Mouse (Mus musculus): ENCODE data around the gene Acvr2b. TPM values are rescaled to one million over a fixed set of nuclear protein-coding genes. Genes with fewer than 3 reads are reported as not detected.

Acvr2b gene
- polyA plus RNA-seq, 1 experiment from 2014 or later: 6.3 TPM

GRCm38 (mm10) chr9:119402253-119403235 is 626 bp downstream of the Acvr2b start:
- WGBS: under 1% methylated on average over 124 of the region's 127 CpGs
- Histone ChIP-seq H3K9ac (ENCODE audit: low read depth, low read length) (peak overlapping the region; percentile 93), H3K36me3 (ENCODE audit: control insufficient read depth, insufficient read depth, low read length) (no peaks in the 10 kb centered on the region), H3K27ac (ENCODE audit: low read length) (peak overlapping the region; percentile 93), H3K27me3 (replicated peaks; ENCODE audit: control insufficient read depth, insufficient read depth, low read length) (no peaks in the 10 kb centered on the region), H3K4me3 (ENCODE audit: low read length) (peak overlapping the region; percentile 77), H3K9me3 (ENCODE audit: control insufficient read depth, low read length) (no peaks in the 10 kb centered on the region), H3K4me2 (ENCODE audit: low read depth, low read length) (peak overlapping the region; percentile 98), H3K4me1 (ENCODE audit: control insufficient read depth, insufficient read depth, low read length) (peaks cover 14% of the 10 kb centered on the region)
- ATAC-seq: 0 out of 2 replicates have a peak, but pooled peaks have one; percentile 9

- Histone ChIP-seq H3K27ac (ENCODE audit: low read length) (peak overlapping the region; percentile 93; the same call in 1 of the 2 replicates), H3K4me3 (ENCODE audit: low read length) (peak overlapping the region; percentile 77), H3K36me3 (ENCODE audit: control insufficient read depth, insufficient read depth, low read length) (no peaks in the 10 kb centered on the region), H3K4me2 (ENCODE audit: low read depth, low read length) (peak overlapping the region; percentile 98), H3K9ac (ENCODE audit: low read depth, low read length) (peak overlapping the region; percentile 93), H3K4me1 (ENCODE audit: control insufficient read depth, insufficient read depth, low read length) (peaks cover 14% of the 10 kb centered on the region), H3K9me3 (ENCODE audit: control insufficient read depth, low read length) (no peaks in the 10 kb centered on the region), H3K27me3 (replicated peaks; ENCODE audit: control insufficient read depth, insufficient read depth, low read length) (no peaks in the 10 kb centered on the region)
- ATAC-seq: peak; percentile 16; the same call in 1 of the 2 replicates
- WGBS: 0% methylated on average over 26 of the region's 26 CpGs
These were observed 1.3 kb downstream of the Acvr2b start for GRCm38 (mm10) chr9:119403236-119403641.

- Histone ChIP-seq H3K4me2 (ENCODE audit: low read depth, low read length) (peak overlapping the region; percentile 98; the same call in 1 of the 2 replicates), H3K27me3 (replicated peaks; ENCODE audit: control insufficient read depth, insufficient read depth, low read length) (no peaks in the 10 kb centered on the region), H3K9ac (ENCODE audit: low read depth, low read length) (no peak overlapping the region; the same call in 1 of the 2 replicates), H3K4me1 (ENCODE audit: control insufficient read depth, insufficient read depth, low read length) (peaks cover 18% of the 10 kb centered on the region), H3K27ac (ENCODE audit: low read length) (no peak overlapping the region), H3K36me3 (ENCODE audit: control insufficient read depth, insufficient read depth, low read length) (no peaks in the 10 kb centered on the region), H3K9me3 (ENCODE audit: control insufficient read depth, low read length) (no peaks in the 10 kb centered on the region), H3K4me3 (ENCODE audit: low read length) (peak overlapping the region; percentile 77; the same call in 1 of the 2 replicates)
- 74% methylated on average over 5 of the region's 5 CpGs for WGBS
- ATAC-seq: no peak
These were observed 2.2 kb downstream of the Acvr2b start for GRCm38 (mm10) chr9:119404090-119404489.

GRCm38 (mm10) chr9:119407884-119408283 is 6.0 kb downstream of the Acvr2b start:
- H3K9ac ChIP-seq (ENCODE audit: low read depth, low read length): no peak overlapping the region
- no peak overlapping the region for H3K27ac ChIP-seq (ENCODE audit: low read length)
- H3K4me3 ChIP-seq (ENCODE audit: low read length): no peak overlapping the region
- peaks cover 4% of the 10 kb centered on the region; the same call in 1 of the 2 replicates for H3K9me3 ChIP-seq (ENCODE audit: control insufficient read depth, low read length)
- no peaks in the 10 kb centered on the region for H3K27me3 ChIP-seq (replicated peaks; ENCODE audit: control insufficient read depth, insufficient read depth, low read length)
- H3K4me2 ChIP-seq (ENCODE audit: low read depth, low read length): no peak overlapping the region
- no peak for ATAC-seq
- H3K36me3 ChIP-seq (ENCODE audit: control insufficient read depth, insufficient read depth, low read length): no peaks in the 10 kb centered on the region
- peaks cover 14% of the 10 kb centered on the region for H3K4me1 ChIP-seq (ENCODE audit: control insufficient read depth, insufficient read depth, low read length)
- 61% methylated on average over 15 of the region's 15 CpGs for WGBS

GRCm38 (mm10) chr9:119408898-119409664 is 7.2 kb downstream of the Acvr2b start:
- Histone ChIP-seq H3K9me3 (ENCODE audit: control insufficient read depth, low read length) (peaks cover 4% of the 10 kb centered on the region; the same call in 1 of the 2 replicates), H3K4me2 (ENCODE audit: low read depth, low read length) (no peak overlapping the region), H3K9ac (ENCODE audit: low read depth, low read length) (no peak overlapping the region), H3K4me1 (ENCODE audit: control insufficient read depth, insufficient read depth, low read length) (peaks cover 8% of the 10 kb centered on the region), H3K27me3 (replicated peaks; ENCODE audit: control insufficient read depth, insufficient read depth, low read length) (no peaks in the 10 kb centered on the region), H3K36me3 (ENCODE audit: control insufficient read depth, insufficient read depth, low read length) (no peaks in the 10 kb centered on the region), H3K4me3 (ENCODE audit: low read length) (no peak overlapping the region), H3K27ac (ENCODE audit: low read length) (peak overlapping the region; percentile 50)
- ATAC-seq: no peak
- WGBS: 69% methylated on average over 11 of the region's 11 CpGs

GRCm38 (mm10) chr9:119409864-119410263 is 7.9 kb downstream of the Acvr2b start:
- H3K27ac ChIP-seq (ENCODE audit: low read length): no peak overlapping the region
- no peaks in the 10 kb centered on the region for H3K36me3 ChIP-seq (ENCODE audit: control insufficient read depth, insufficient read depth, low read length)
- H3K4me2 ChIP-seq (ENCODE audit: low read depth, low read length): no peak overlapping the region
- H3K9me3 ChIP-seq (ENCODE audit: control insufficient read depth, low read length): peaks cover 4% of the 10 kb centered on the region; the same call in 1 of the 2 replicates
- WGBS: 74% methylated on average over 5 of the region's 5 CpGs
- no peak overlapping the region for H3K4me3 ChIP-seq (ENCODE audit: low read length)
- no peak for ATAC-seq
- no peak overlapping the region for H3K9ac ChIP-seq (ENCODE audit: low read depth, low read length)
- peaks cover 6% of the 10 kb centered on the region; the same call in 1 of the 2 replicates for H3K4me1 ChIP-seq (ENCODE audit: control insufficient read depth, insufficient read depth, low read length)
- no peaks in the 10 kb centered on the region for H3K27me3 ChIP-seq (replicated peaks; ENCODE audit: control insufficient read depth, insufficient read depth, low read length)

- Histone ChIP-seq H3K4me3 (ENCODE audit: low read length) (no peak overlapping the region), H3K9me3 (ENCODE audit: control insufficient read depth, low read length) (no peaks in the 10 kb centered on the region), H3K4me2 (ENCODE audit: low read depth, low read length) (peak overlapping the region; percentile 37), H3K4me1 (ENCODE audit: control insufficient read depth, insufficient read depth, low read length) (no peaks in the 10 kb centered on the region), H3K27ac (ENCODE audit: low read length) (no peak overlapping the region), H3K36me3 (ENCODE audit: control insufficient read depth, insufficient read depth, low read length) (no peaks in the 10 kb centered on the region), H3K27me3 (replicated peaks; ENCODE audit: control insufficient read depth, insufficient read depth, low read length) (no peaks in the 10 kb centered on the region), H3K9ac (ENCODE audit: low read depth, low read length) (no peak overlapping the region)
- WGBS: 53% methylated on average over 18 of the region's 18 CpGs
- ATAC-seq: no peak
These were observed 16.1 kb downstream of the Acvr2b start for GRCm38 (mm10) chr9:119418025-119418424.

GRCm38 (mm10) chr9:119419852-119420438 is 18.0 kb downstream of the Acvr2b start:
- Histone ChIP-seq H3K27ac (ENCODE audit: low read length) (no peak overlapping the region), H3K4me1 (ENCODE audit: control insufficient read depth, insufficient read depth, low read length) (peaks cover 8% of the 10 kb centered on the region), H3K4me3 (ENCODE audit: low read length) (no peak overlapping the region), H3K4me2 (ENCODE audit: low read depth, low read length) (no peak overlapping the region), H3K27me3 (replicated peaks; ENCODE audit: control insufficient read depth, insufficient read depth, low read length) (no peaks in the 10 kb centered on the region), H3K9ac (ENCODE audit: low read depth, low read length) (no peak overlapping the region), H3K9me3 (ENCODE audit: control insufficient read depth, low read length) (no peaks in the 10 kb centered on the region), H3K36me3 (ENCODE audit: control insufficient read depth, insufficient read depth, low read length) (no peaks in the 10 kb centered on the region)
- ATAC-seq: no peak
- WGBS: 82% methylated on average over 12 of the region's 12 CpGs

All from intestine, embryonic 16.5 days (tissue).